Mouse (Mus musculus) neutrophil, adult 5-6 weeks (primary cell): Measurements from ENCODE around the gene Slc26a5. TPM values are rescaled to one million over a fixed set of nuclear protein-coding genes. Genes with fewer than 3 reads are reported as not detected.
A peak's percentile ranks its signal among the peaks of the same experiment; 100 is the strongest.

ENCODE experiments used
- ATAC-seq: fragments of 151-379, 151-347 bp; 2 replicates; pipeline ENCODE4 v1.8.0; 2017; ENCODE audit warnings: mild to moderate bottlenecking, moderate TSS enrichment; ENCODE audit not compliant: insufficient number of reproducible peaks, poor library complexity, low FRiP score, severe bottlenecking; ENCODE audit errors: extremely low read depth
- total RNA-seq: library from RNA; stranded (forward); fragments of 200-1000 nt; gene quantifications from 2 replicates; pipeline ENCODE4 v1.2.3, GENCODE M21; 2017

The Slc26a5 gene
- total RNA-seq, 1 experiment from 2014 or later = not detected

- ATAC-seq = no peak
Observed at GRCm38 (mm10) chr5:21826370-21826769, 39.0 kb downstream of the Slc26a5 start.

GRCm38 (mm10) chr5:21813994-21814393 lies 51.4 kb downstream of the Slc26a5 start:
- ATAC-seq = 0 out of 2 replicates have a peak, but pooled peaks have one; percentile 39

DNA sequence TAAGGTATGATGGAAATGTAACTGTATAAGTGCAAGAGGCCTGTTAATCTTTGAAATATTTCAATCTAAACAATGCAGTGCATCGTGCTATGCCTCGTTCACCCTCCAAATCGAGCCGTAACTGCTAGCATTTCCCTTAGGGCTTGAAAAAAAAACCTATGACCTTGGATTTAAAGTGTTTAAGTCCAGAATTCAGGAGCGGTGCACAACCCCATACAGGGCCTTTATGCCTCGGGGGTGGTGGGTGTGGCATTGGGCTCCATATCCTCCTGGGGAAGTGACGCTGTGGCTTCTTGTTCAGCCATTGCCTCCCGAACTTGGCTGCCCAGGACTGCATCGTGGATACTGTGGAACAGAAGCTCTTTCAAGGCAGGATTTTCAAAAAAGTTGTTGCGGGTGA lies 54.5 kb downstream of the Slc26a5 start:
- no peak for ATAC-seq

- ATAC-seq = no peak
Observed at GRCm38 (mm10) chr5:21804837-21805236, 60.6 kb downstream of the Slc26a5 start.

GRCm38 (mm10) chr5:21803691-21804188 lies 61.7 kb downstream of the Slc26a5 start:
- no peak for ATAC-seq

GRCm38 (mm10) chr5:21802907-21803306 lies 62.5 kb downstream of the Slc26a5 start:
- no peak for ATAC-seq

GRCm38 (mm10) chr5:21792166-21792565 lies 73.2 kb downstream of the Slc26a5 start:
- no peak for ATAC-seq

DNA sequence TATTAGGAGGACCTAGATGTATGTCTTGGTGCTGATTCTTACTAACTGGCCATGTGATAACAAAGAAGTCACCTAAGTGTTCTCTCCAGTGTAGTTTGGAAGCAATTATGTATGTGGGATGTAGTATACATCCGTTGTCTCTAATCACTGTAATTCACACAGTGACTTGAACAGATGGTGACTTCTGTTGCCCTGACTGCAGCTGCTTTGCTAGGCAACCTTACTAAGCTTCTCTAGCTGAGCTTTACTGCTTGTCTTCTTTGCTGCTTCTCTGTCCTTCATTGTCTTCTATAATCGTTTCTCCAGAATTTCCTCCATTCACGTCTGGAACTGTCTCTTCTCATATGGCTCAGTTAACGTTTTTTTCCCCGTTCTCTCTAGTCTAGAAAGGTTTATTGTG lies 76.3 kb downstream of the Slc26a5 start:
- no peak for ATAC-seq

DNA sequence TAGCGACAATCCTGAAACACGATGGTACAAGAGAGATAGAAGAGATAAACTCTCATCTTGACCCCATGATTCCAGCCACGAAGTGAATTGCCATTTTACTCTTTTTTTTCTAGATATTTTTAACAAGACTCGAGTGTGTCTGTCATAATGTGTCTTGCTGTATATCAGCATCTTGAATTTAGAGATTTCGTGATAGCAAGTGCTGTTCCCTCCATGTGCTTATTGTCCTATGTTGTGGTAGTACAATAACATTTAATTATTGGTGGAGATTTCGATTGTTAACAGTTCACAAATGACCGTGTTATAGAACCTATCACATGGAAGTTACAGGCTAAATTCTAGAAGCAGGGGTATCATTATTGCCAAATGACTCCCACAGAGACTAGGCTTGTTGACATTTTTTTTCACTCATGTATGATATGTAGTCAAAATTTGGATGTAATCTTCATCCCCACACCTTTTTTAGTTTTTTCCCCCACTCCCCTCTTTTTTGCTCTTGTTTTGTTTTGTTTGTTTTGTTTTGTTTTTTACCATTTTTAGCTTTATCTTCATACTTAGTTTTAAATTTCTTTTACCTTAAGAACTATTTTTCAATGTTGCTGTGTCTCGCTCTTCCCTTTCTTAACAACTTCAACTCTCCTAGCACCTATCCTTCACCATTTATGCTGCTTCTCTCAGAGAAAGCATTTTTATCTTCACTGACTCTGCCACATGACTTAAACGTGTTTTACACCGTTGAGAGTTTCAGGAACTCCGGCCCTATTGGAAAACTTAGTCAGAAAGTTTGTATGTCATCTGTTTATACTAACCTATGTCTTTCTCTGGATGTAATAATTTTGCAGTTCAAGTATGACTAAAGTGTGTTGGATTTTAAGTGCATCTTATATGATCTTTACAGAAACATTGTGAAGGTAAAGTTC lies 78.0 kb downstream of the Slc26a5 start:
- ATAC-seq = no peak

GRCm38 (mm10) chr5:21786258-21787185 lies 78.9 kb downstream of the Slc26a5 start:
- ATAC-seq = peak; percentile 88

DNA sequence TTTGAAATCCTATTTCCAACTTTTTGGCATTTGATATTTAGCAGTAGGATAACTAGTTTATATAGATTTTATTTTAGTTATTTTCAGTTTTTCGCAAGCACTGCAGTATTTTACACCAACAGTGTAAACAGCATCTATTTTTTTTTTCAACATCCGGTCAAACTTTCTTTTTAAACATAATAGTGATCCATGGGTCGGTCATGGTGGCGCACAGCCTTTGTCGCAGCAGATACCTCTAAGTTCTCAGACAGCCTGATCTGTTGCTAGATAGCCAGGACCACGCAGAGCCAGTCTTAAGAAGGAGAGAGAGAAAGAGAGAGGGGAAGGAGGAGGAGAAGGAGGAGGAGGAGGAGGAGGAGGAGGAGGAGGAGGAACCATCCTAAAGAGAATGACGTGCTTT lies 79.6 kb downstream of the Slc26a5 start:
- no peak for ATAC-seq

- peak; percentile 83 for ATAC-seq
Observed at GRCm38 (mm10) chr5:21785053-21785452, 80.4 kb downstream of the Slc26a5 start, which contains the start of the genes Dnajc2 and Psmc2. Dnajc2 (minus strand) TSS chr5:21785251. Psmc2 (plus strand) TSS chr5:21785283.

DNA sequence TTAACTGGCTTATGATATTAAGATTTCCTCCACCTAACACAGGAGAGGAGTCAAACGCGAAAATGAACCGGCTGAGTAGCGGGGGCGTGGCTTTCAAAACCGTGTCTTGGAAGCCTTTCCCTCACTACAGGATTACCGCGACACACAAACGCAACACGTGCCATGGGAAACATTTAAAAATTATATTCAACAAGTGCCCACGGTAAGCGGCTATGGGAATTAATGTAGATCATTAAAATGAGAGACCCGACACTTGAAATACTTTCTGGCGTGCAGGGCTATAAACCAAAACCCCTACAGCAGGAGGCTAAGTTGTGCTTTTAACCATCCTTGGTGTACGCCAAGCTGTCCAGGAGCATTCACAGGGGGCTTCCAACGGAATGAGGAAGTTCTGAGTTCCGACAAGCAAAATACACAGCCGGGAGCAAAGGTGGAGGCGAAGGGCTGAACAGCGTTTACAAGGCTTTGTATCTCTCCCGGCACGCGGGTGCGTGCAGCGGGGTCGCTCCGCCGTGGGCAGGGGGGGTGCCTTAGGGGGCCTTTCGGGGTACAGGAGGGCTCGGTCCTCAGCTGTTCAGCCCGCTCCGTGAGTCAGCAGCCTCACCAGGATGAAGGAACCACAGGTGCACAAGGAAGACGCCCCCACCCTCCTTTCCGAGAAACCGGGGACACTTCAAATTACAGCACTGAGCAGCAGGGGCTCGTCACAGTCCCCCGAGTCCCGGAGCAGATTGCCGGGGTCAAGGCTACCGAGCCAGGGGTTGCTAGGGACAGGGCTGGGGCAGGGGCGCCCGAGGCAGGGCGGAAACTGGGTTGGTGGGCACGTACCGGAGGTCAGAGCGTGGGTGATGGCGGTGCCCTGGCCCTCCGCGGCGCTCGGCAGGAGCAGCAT lies 81.0 kb downstream of the Slc26a5 start:
- no peak for ATAC-seq

GRCm38 (mm10) chr5:21776491-21776890 lies 88.9 kb downstream of the Slc26a5 start:
- ATAC-seq = no peak

- no peak for ATAC-seq
Observed at GRCm38 (mm10) chr5:21769841-21770240, 95.6 kb downstream of the Slc26a5 start.

DNA sequence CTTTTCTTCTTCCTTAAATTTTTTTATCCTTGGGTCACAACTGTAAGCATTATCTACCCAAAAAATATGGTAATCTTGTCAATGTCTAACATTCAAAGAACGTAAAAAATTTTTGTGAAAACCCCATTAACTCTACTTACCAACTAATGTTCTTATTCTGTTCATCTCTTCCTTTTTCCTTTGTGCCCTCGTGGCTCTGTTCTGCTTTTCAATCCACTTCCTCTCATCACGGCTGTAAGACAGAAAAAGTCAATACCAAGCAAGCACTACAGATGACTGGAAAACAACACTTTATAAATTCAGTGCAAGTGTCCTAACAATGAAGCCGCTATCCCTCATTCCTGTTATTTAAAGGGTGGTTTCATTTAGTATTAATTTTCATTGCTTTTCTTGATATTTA lies 96.9 kb downstream of the Slc26a5 start:
- ATAC-seq = no peak
